Mouse (Mus musculus) activated CD4-positive, CD25-positive, alpha-beta regulatory T cell (primary cell): ENCODE measurements around the gene Garnl3. TPM values are rescaled to one million over a fixed set of nuclear protein-coding genes. Genes with fewer than 3 reads are reported as not detected.

Experiments
- polyA plus RNA-seq, 2 experiments: library from polyadenylated mRNA; unstranded; fragments of 100-300 nt; shearing (Covaris generic); gene quantifications; one replicate each; pipeline ENCODE4 v1.2.1; 2017

Garnl3 gene
- polyA plus RNA-seq: 1 to 10 TPM in 1 of 2 experiments, under 1 TPM in 1; 0.62 to 1.0 TPM

GRCm38 (mm10) chr2:33131500-33132092, at the start of gene Garnl3:
Gene Garnl3 (minus strand): TSS chr2:33131654.

GRCm38 (mm10) chr2:32981725-32982271, 149.7 kb downstream of the Garnl3 start, which contains the start of gene Slc2a8:
Gene Slc2a8 (minus strand): TSS chr2:32982083.

GRCm38 (mm10) chr2:32961192-32961995, 170.1 kb downstream of the Garnl3 start, which contains the start of the genes Rpl12 and Lrsam1:
Gene Rpl12 (plus strand): TSS chr2:32961559.
Gene Lrsam1 (minus strand): TSS chr2:32961614.

Other genes with a start within 250 kb of the Garnl3 start
- gene Rpl12, start 170.1 kb downstream of the Garnl3 start, polyA plus RNA-seq: 10 to 100 TPM; 17.8 to 46.7 TPM
- 10 to 100 TPM in 1 of 2 experiments, 1 to 10 TPM in 1; 2.8 to 10.7 TPM for gene Lrsam1, start 170.0 kb downstream of the Garnl3 start, polyA plus RNA-seq
- 1 to 10 TPM; 8.5 to 9.2 TPM for gene Slc2a8, start 149.6 kb downstream of the Garnl3 start, polyA plus RNA-seq
- 10 to 100 TPM; 11.6 to 33.2 TPM for gene Angptl2, start 84.4 kb upstream of the Garnl3 start, polyA plus RNA-seq
- gene Ralgps1, start 239.8 kb upstream of the Garnl3 start, polyA plus RNA-seq: 1 to 10 TPM; 5.9 to 6.7 TPM